Mouse (Mus musculus) cerebellum, adult 2 months (tissue): ENCODE measurements around the gene Sgcd.

ENCODE experiments used
- CTCF ChIP-seq: fragments of 200-500 bp; IDR thresholded peaks from 2 replicates; pipeline ENCODE4 v1.5.1; 2011; ENCODE audit warnings: low read depth, mild to moderate bottlenecking, control low read depth, low read length, moderate library complexity, borderline replicate concordance; ENCODE audit not compliant: insufficient read depth
- POLR2A ChIP-seq: fragments of 200-500 bp; IDR thresholded peaks from 2 replicates; pipeline ENCODE4 v1.6.1; 2011; ENCODE audit warnings: low read length, control low read depth, borderline replicate concordance; ENCODE audit not compliant: insufficient read depth

DNA sequence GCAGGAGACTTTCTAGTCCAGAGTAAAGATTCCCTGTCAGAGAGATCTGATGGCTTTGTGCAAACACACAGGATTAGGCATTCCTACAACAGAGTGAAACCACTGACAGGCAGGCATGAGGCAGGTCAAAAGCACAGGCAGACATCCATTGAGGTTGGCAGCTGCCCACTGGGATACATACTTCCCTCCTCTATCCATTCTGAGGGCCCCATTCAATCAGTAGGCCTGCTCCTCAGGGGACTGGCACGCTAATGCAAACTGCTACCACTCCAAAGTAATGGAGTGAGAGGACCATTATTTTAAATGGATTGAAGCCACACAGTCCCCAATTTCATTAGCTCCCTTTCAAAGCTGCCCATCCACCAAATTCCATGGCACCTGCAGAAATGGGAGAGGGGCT, 293.2 kb downstream of the Sgcd start:
- TF ChIP-seq POLR2A (no peak), CTCF (no peak)
